Mouse (Mus musculus) limb, embryonic 11.5 days (tissue): ENCODE data around the gene Amotl1. TPM values are rescaled to one million over a fixed set of nuclear protein-coding genes. Genes with fewer than 3 reads are reported as not detected.

Source experiments
- ATAC-seq: fragments of 200-750 bp; cut with Nextera tagmentation; 2 replicates; pipeline ENCODE4 v1.8.0; 2017; ENCODE audit warnings: low read depth; ENCODE audit not compliant: insufficient number of reproducible peaks, low FRiP score, low TSS enrichment
- DNase-seq: peaks from one replicate; pipeline ENCODE4 v3.0.0-alpha.2; 2015; ENCODE audit warnings: low spot score
- H3K27ac ChIP-seq: fragments of 300-500 bp; sonication (generic); replicated peaks from 2 replicates; pipeline ENCODE4 v1.5.1; 2014; ENCODE audit warnings: low read depth, mild to moderate bottlenecking, low read length
- H3K27me3 ChIP-seq: fragments of 300-500 bp; sonication (generic); 2 replicates; pipeline ENCODE4 v1.6.1; 2014; ENCODE audit warnings: mild to moderate bottlenecking, low read length, mixed read lengths; ENCODE audit not compliant: control insufficient read depth, insufficient read depth
- H3K36me3 ChIP-seq: fragments of 300-500 bp; sonication (generic); 2 replicates; pipeline ENCODE4 v1.6.1; 2014; ENCODE audit warnings: mild to moderate bottlenecking, low read length, moderate library complexity, mixed read lengths; ENCODE audit not compliant: control insufficient read depth, insufficient read depth
- H3K4me1 ChIP-seq: fragments of 300-500 bp; sonication (generic); 2 replicates; pipeline ENCODE4 v1.6.1; 2014; ENCODE audit warnings: low read length, mixed read lengths; ENCODE audit not compliant: control insufficient read depth, insufficient read depth
- H3K4me2 ChIP-seq: fragments of 300-500 bp; sonication (generic); 2 replicates; pipeline ENCODE4 v1.6.1; 2014; ENCODE audit warnings: low read depth, mild to moderate bottlenecking, moderate library complexity; ENCODE audit not compliant: severe bottlenecking
- H3K4me3 ChIP-seq: fragments of 300-500 bp; sonication (generic); 2 replicates; pipeline ENCODE4 v1.5.1; 2014; ENCODE audit warnings: low read depth, low read length
- H3K9ac ChIP-seq: fragments of 300-500 bp; sonication (generic); 2 replicates; pipeline ENCODE4 v1.6.1; 2014; ENCODE audit warnings: mild to moderate bottlenecking, low read length
- H3K9me3 ChIP-seq: fragments of 300-500 bp; sonication (generic); 2 replicates; pipeline ENCODE4 v1.6.1; 2016; ENCODE audit warnings: low read length; ENCODE audit not compliant: control insufficient read depth
- WGBS: fragments of 180-500 bp; shearing (Covaris S2); extraction: QIAGEN DNeasy Blood & Tissue Kit; methylation state at CpG from one replicate; pipeline ENCODE4 v1.1.7; 2014; 5-methylcytosine and 5-hydroxymethylcytosine counted together
- polyA plus RNA-seq: library from polyadenylated mRNA; unstranded; fragments of >200 nt; fragmentation: Nextera tagmentation; extraction: Ambion mirVana; gene quantifications from 2 replicates; pipeline ENCODE4 v1.2.1, GENCODE M21; 2014

Gene Amotl1
- polyA plus RNA-seq, 1 experiment from 2014 or later, result 36.9 TPM

DNA sequence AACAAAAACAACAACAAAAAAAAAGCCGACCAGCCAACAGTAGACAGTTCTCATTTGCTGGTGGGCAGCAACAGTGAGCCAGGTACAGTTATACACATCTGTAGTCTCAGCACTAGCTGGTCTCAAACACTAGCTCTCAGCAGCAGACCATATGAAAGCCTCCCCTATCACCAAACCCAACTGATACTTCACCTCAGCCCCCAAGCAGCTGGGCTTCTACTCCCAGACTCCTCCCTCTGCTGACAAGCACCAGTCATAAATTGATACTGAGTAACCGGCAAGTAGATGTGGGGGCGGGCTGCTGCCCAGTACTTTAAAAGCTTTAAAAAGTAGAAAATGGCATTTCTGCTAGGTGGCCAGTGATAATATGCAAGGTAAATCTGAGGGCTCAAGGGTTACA lies 22.0 kb downstream of the Amotl1 start:
- WGBS, result 49% methylated on average over 3 of the region's 3 CpGs
- Histone ChIP-seq H3K4me3 (no peak overlapping the region), H3K4me2 (no peak overlapping the region), H3K9me3 (no peaks in the 10 kb centered on the region), H3K36me3 (no peaks in the 10 kb centered on the region), H3K9ac (no peak overlapping the region), H3K27me3 (no peaks in the 10 kb centered on the region), H3K4me1 (0 out of 2 replicates have a peak, but pooled peaks cover 7% of the 10 kb centered on the region), H3K27ac (no peak overlapping the region)
- ATAC-seq (no peak; the same call in 1 of the 2 replicates), DNase-seq (no peak)

GRCm38 (mm10) chr9:14620107-14620506 lies 24.7 kb downstream of the Amotl1 start:
- Histone ChIP-seq H3K36me3 (no peaks in the 10 kb centered on the region), H3K9me3 (no peaks in the 10 kb centered on the region), H3K9ac (no peak overlapping the region), H3K4me2 (no peak overlapping the region), H3K27me3 (no peaks in the 10 kb centered on the region), H3K4me1 (0 out of 2 replicates have a peak, but pooled peaks cover 8% of the 10 kb centered on the region), H3K4me3 (no peak overlapping the region), H3K27ac (no peak overlapping the region)
- no peak for ATAC-seq
- DNase-seq, result no peak
- 76% methylated on average over 5 of the region's 5 CpGs for WGBS

DNA sequence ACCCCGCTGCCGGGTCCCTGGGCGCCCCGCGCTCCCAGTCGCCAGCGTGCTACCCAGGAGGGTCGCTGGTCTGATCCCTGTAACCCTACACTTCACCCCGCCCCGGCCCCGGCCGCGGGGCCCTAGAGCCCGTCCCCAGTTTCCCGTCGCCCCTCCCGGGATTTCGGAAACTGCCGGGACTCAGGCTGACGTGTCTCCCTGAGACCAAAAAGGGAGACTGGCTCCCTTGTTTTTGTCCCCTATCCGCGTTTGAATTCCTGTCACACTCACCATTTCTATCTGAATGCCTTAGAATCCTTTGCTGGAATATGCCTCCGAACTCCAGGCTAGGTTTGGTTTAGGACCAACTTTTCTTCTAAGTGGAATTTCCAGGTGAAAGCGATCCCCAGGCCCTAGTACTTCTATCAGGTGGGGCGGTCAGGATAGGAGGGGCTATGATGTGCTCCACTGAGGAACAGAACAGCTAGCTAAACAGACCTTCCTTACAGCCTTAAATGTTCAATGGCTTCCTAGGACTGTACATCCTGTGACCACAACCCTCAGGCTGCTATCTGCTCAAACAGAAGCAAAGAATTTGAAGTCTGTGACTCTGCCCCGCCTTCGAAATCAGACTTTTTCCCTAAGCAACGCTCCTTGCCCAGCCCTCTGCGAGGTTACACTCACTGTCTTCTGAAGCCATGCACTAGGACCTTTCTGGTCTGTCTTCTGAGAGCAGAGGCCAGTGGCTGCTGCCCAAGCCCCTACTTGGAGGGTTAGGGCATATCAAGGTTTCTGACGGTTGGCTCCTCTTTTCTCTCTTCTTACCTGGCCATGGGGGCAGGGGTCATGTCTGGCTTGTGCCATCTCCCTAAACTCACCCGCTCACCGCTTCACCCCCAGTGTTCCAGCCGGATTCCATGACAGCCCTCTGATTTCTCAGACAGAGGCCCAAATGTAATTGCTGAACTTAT lies 29.6 kb downstream of the Amotl1 start:
- peak; percentile 88 for ATAC-seq
- Histone ChIP-seq H3K9me3 (no peaks in the 10 kb centered on the region), H3K36me3 (no peaks in the 10 kb centered on the region), H3K4me1 (peaks cover 15% of the 10 kb centered on the region), H3K9ac (peak overlapping the region; percentile 98), H3K4me2 (peak overlapping the region; percentile 74), H3K27me3 (no peaks in the 10 kb centered on the region), H3K27ac (peak overlapping the region; percentile 81), H3K4me3 (peak overlapping the region; percentile 94)
- peak; percentile 89 for DNase-seq
- WGBS, result 8% methylated on average over 27 of the region's 33 CpGs

DNA sequence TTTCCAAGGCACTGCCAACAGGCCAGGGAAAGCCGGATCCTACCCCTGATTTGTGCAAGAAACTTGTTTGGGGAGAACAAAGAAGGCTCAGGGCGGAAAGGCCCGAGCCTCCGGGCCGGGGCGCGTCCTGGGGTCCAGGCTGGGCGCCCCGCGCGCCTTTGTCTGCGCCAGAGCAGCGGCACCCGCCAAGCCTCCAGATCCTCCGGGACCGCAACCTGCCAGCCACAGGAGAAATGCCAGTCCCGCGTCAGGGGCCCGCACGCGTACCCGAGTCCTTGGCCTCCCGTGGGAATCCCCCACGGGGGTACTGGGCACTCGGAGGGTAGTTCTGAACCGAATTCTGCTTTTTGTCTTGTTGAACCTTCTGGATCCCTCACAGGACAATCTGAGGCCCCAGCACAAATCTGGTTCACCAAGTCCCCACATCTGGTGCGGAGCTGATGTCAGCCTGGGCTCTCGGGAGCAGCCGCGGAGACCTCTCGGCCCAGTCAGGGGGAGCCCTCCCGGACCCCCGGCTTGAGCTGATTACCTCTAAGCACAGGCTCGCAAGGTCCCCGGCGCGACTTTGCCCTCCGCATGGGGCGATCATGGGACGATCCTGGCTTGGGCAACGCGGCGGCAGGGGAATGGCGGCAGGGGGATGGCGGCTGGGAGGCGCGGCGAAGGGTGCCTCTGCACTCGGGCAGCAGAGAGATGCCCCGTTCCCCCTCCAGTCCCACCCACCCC lies 30.5 kb downstream of the Amotl1 start:
- ATAC-seq (peak; percentile 78), DNase-seq (peak; percentile 75)
- Histone ChIP-seq H3K9ac (peak overlapping the region; percentile 98), H3K27ac (peak overlapping the region; percentile 81), H3K27me3 (no peaks in the 10 kb centered on the region), H3K4me3 (peak overlapping the region; percentile 94), H3K4me1 (peaks cover 15% of the 10 kb centered on the region), H3K4me2 (peak overlapping the region; percentile 74), H3K9me3 (no peaks in the 10 kb centered on the region), H3K36me3 (no peaks in the 10 kb centered on the region)
- under 1% methylated on average over 46 of the region's 50 CpGs for WGBS

DNA sequence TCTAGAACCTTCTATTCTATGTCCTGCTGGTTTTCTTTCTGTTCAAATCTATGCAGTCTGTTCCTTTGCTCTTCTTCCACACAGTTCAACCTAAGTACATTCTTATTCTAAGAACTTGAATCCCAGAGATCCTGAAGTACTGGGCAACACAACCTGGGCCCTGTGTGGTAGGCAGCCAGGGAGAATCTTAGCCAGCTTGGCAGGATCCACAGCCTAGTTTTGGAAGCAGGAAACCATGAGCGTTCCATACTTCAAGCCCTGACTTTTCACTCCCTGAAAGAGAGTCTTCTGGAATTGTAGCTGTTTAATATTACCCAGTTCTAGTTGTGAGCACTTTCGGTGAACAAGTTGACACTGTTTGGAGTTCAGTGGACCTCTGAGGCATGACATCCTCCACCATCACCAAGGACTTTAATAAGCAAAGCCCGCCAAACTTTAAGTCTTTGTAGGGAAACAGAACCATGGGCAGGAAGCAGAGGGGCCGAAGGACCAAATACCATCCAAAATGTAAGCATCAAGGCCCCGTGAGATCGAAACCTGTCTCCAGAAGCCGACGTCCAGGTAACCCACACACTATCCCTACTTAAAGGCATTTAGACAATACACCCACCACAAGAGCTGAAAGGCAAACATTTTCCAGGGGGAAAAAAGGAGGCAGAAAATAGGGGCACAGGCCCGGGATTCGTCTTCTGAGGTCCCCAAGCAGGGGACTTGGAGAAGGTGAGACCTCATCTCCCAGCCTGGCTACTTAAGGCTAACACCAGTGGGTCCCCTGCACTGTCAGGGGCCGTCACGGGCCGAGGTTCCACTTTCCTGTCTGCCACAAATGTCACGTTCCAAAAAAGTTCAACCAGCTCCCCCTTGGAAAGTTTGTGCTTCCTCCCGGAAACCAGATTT lies 31.3 kb downstream of the Amotl1 start:
- no peaks in the 10 kb centered on the region for H3K9me3 ChIP-seq
- H3K9ac ChIP-seq, result peak overlapping the region; percentile 98
- peak overlapping the region; percentile 74 for H3K4me2 ChIP-seq
- H3K4me3 ChIP-seq, result peak overlapping the region; percentile 94
- H3K27me3 ChIP-seq, result no peaks in the 10 kb centered on the region
- H3K36me3 ChIP-seq, result no peaks in the 10 kb centered on the region
- ATAC-seq (no peak), DNase-seq (no peak)
- peaks cover 22% of the 10 kb centered on the region for H3K4me1 ChIP-seq
- WGBS, result 10% methylated on average over 15 of the region's 15 CpGs
- H3K27ac ChIP-seq, result peak overlapping the region; percentile 81

DNA sequence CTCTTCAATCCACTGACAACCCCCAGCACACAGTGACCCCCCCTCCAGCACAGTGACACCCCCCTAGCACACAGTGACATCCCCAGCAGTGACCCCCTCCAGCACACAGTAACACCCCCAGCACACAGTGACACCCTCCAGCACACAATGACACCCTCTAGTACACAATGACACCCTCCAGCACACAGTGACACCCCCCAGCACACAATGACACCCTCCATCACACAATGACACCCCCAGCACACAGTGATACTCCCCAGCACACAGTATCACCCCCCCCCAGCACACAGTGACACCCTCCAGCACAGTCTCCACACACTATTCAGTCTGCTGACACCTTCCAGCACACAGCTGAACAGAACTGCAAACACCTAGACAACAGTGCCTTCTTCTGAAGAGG lies 32.3 kb downstream of the Amotl1 start:
- Histone ChIP-seq H3K27ac (no peak overlapping the region), H3K36me3 (no peaks in the 10 kb centered on the region), H3K27me3 (no peaks in the 10 kb centered on the region), H3K9me3 (no peaks in the 10 kb centered on the region), H3K4me2 (peak overlapping the region; percentile 74), H3K4me3 (peak overlapping the region; percentile 94), H3K9ac (peak overlapping the region; percentile 41), H3K4me1 (peaks cover 23% of the 10 kb centered on the region)
- no peak for DNase-seq
- no peak for ATAC-seq

GRCm38 (mm10) chr9:14608521-14608920 lies 36.3 kb downstream of the Amotl1 start:
- DNase-seq, result no peak
- H3K4me2 ChIP-seq, result no peak overlapping the region
- H3K4me3 ChIP-seq, result no peak overlapping the region

DNA sequence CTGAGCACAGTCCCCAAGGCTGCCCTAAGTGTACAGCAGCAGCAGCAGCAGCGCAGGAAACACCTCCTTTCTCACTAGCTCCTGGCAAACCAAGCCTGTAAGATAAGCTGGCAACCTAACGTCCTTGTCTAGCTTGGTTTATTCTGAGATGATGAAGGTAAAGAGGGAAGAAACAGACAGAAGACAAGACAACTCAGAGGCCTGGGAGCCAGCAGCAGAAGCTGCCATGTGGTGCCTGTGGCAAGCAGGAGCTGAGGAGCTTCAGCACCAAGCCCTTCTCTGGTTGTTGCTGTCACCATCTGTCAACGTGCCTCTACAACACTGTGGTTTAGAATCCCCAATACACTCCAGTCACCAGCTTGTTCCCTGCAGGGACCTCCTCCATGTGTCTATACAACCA lies 37.4 kb downstream of the Amotl1 start:
- Histone ChIP-seq H3K9me3 (no peaks in the 10 kb centered on the region), H3K4me3 (no peak overlapping the region), H3K27ac (no peak overlapping the region), H3K36me3 (no peaks in the 10 kb centered on the region; the same call in 1 of the 2 replicates), H3K4me2 (no peak overlapping the region), H3K27me3 (no peaks in the 10 kb centered on the region), H3K9ac (no peak overlapping the region), H3K4me1 (peaks cover 14% of the 10 kb centered on the region)
- DNase-seq, result no peak
- 58% methylated on average over 3 of the region's 3 CpGs for WGBS
- ATAC-seq, result no peak

More at GRCm38 (mm10) chr9:14608521-14608920, 36.3 kb downstream of the Amotl1 start:
- H3K27me3 ChIP-seq, result no peaks in the 10 kb centered on the region
- WGBS, result 45% methylated on average over 5 of the region's 5 CpGs
- no peak overlapping the region for H3K27ac ChIP-seq
- H3K36me3 ChIP-seq, result no peaks in the 10 kb centered on the region; the same call in 1 of the 2 replicates
- H3K9me3 ChIP-seq, result no peaks in the 10 kb centered on the region
- ATAC-seq, result no peak
- H3K9ac ChIP-seq, result no peak overlapping the region
- peaks cover 21% of the 10 kb centered on the region for H3K4me1 ChIP-seq
